Mouse (Mus musculus) ES-Bruce4 (cell line): ENCODE measurements around the gene Bcl9l.

Source experiments
- CTCF ChIP-seq: IDR thresholded peaks from one replicate; pipeline ENCODE4 v1.8.1; 2011; ENCODE audit warnings: low read depth, low read length
- EP300 ChIP-seq: IDR thresholded peaks from 2 replicates; pipeline ENCODE4 v1.6.1; 2011; ENCODE audit warnings: low read depth, low read length; ENCODE audit not compliant: insufficient read depth

- TF ChIP-seq EP300: 0 out of 2 replicates have a peak, but pooled peaks have one; percentile 12
- TF ChIP-seq CTCF: no peak
Observed at GRCm38 (mm10) chr9:44515131-44515751, 32.6 kb downstream of the Bcl9l start.
